Mouse (Mus musculus) heart, embryonic 13.5 days (tissue): ENCODE results near the gene Papola. TPM values are rescaled to one million over a fixed set of nuclear protein-coding genes. Genes with fewer than 3 reads are reported as not detected.

Source experiments
- ATAC-seq: fragments of 200-750 bp; cut with Nextera tagmentation; 2 replicates; pipeline ENCODE4 v1.8.0; 2017; ENCODE audit warnings: moderate TSS enrichment; ENCODE audit not compliant: insufficient number of reproducible peaks, low FRiP score, low TSS enrichment; ENCODE audit errors: extremely low read depth
- H3K27ac ChIP-seq: fragments of 300-500 bp; sonication (generic); replicated peaks from 2 replicates; pipeline ENCODE4 v1.5.1; 2015; ENCODE audit warnings: moderate library complexity, mild to moderate bottlenecking, inconsistent platforms
- H3K27me3 ChIP-seq: fragments of 300-500 bp; sonication (generic); replicated peaks from 2 replicates; pipeline ENCODE4 v1.6.1; 2015; ENCODE audit warnings: mild to moderate bottlenecking, inconsistent platforms
- H3K36me3 ChIP-seq: fragments of 300-500 bp; sonication (generic); 2 replicates; pipeline ENCODE4 v1.6.1; 2015; ENCODE audit warnings: mild to moderate bottlenecking, inconsistent platforms
- H3K4me1 ChIP-seq: fragments of 300-500 bp; sonication (generic); 2 replicates; pipeline ENCODE4 v1.6.1; 2015; ENCODE audit warnings: inconsistent platforms
- H3K4me2 ChIP-seq: fragments of 300-500 bp; sonication (generic); 2 replicates; pipeline ENCODE4 v1.6.1; 2015; ENCODE audit warnings: inconsistent platforms, mild to moderate bottlenecking, moderate library complexity
- H3K4me3 ChIP-seq: fragments of 300-500 bp; sonication (generic); 2 replicates; pipeline ENCODE4 v1.5.1; 2015; ENCODE audit warnings: moderate library complexity, mild to moderate bottlenecking, inconsistent platforms
- H3K9ac ChIP-seq: fragments of 300-500 bp; sonication (generic); 2 replicates; pipeline ENCODE4 v1.6.1; 2015; ENCODE audit warnings: inconsistent platforms, mild to moderate bottlenecking, moderate library complexity
- H3K9me3 ChIP-seq: fragments of 300-500 bp; sonication (generic); 2 replicates; pipeline ENCODE4 v1.6.1; 2016; ENCODE audit warnings: inconsistent platforms
- WGBS: fragments of 180-500 bp; shearing (Covaris S2); methylation state at CpG from one replicate; pipeline ENCODE4 v1.1.7; 2015; ENCODE audit warnings: mixed read lengths; 5-methylcytosine and 5-hydroxymethylcytosine counted together
- polyA plus RNA-seq: library from polyadenylated mRNA; unstranded; fragments of >200 nt; fragmentation: Nextera tagmentation; extraction: Ambion mirVana; gene quantifications from 2 replicates; pipeline ENCODE4 v1.2.1, GENCODE M21; 2015

Gene Papola
- polyA plus RNA-seq, 1 experiment from 2014 or later, result 134 TPM

- peaks cover 9% of the 10 kb centered on the region for H3K4me1 ChIP-seq
- 77% methylated on average over 11 of the region's 11 CpGs for WGBS
Measured at GRCm38 (mm10) chr12:105761171-105761570, 23.3 kb upstream of the Papola start.

GRCm38 (mm10) chr12:105761629-105762028 lies 22.9 kb upstream of the Papola start:
- Histone ChIP-seq H3K9me3 (0 out of 2 replicates have a peak, but pooled peaks cover 2% of the 10 kb centered on the region), H3K4me2 (no peak overlapping the region), H3K27me3 (no peaks in the 10 kb centered on the region), H3K4me3 (no peak overlapping the region), H3K9ac (no peak overlapping the region), H3K27ac (no peak overlapping the region), H3K4me1 (peaks cover 9% of the 10 kb centered on the region), H3K36me3 (no peaks in the 10 kb centered on the region)
- ATAC-seq, result no peak
- WGBS, result 67% methylated on average over 3 of the region's 3 CpGs

More at GRCm38 (mm10) chr12:105761171-105761570, 23.3 kb upstream of the Papola start:
- Histone ChIP-seq H3K9ac (no peak overlapping the region), H3K27me3 (no peaks in the 10 kb centered on the region), H3K9me3 (0 out of 2 replicates have a peak, but pooled peaks cover 2% of the 10 kb centered on the region), H3K4me3 (no peak overlapping the region), H3K4me2 (no peak overlapping the region), H3K27ac (no peak overlapping the region), H3K36me3 (no peaks in the 10 kb centered on the region)
- ATAC-seq, result no peak

- 47% methylated on average over 10 of the region's 10 CpGs for WGBS
- Histone ChIP-seq H3K9me3 (peaks cover 4% of the 10 kb centered on the region; the same call in 1 of the 2 replicates), H3K36me3 (no peaks in the 10 kb centered on the region), H3K27me3 (no peaks in the 10 kb centered on the region), H3K9ac (no peak overlapping the region), H3K4me2 (no peak overlapping the region), H3K27ac (no peak overlapping the region), H3K4me3 (no peak overlapping the region), H3K4me1 (no peaks in the 10 kb centered on the region)
- ATAC-seq, result no peak
Measured at GRCm38 (mm10) chr12:105769700-105770099, 14.8 kb upstream of the Papola start.

GRCm38 (mm10) chr12:105774871-105775270 lies 9.6 kb upstream of the Papola start:
- no peak overlapping the region for H3K4me3 ChIP-seq
- no peak for ATAC-seq
- WGBS, result 71% methylated on average over 7 of the region's 7 CpGs

GRCm38 (mm10) chr12:105777651-105778050 lies 6.8 kb upstream of the Papola start:
- no peaks in the 10 kb centered on the region for H3K4me1 ChIP-seq
- 79% methylated on average over 4 of the region's 4 CpGs for WGBS
- no peak overlapping the region for H3K9ac ChIP-seq
- H3K4me2 ChIP-seq, result no peak overlapping the region
- H3K27ac ChIP-seq, result no peak overlapping the region
- no peaks in the 10 kb centered on the region for H3K36me3 ChIP-seq
- no peak overlapping the region for H3K4me3 ChIP-seq
- peaks cover 2% of the 10 kb centered on the region; the same call in 1 of the 2 replicates for H3K9me3 ChIP-seq
- H3K27me3 ChIP-seq, result no peaks in the 10 kb centered on the region
- ATAC-seq, result no peak

More at GRCm38 (mm10) chr12:105774871-105775270, 9.6 kb upstream of the Papola start:
- no peak overlapping the region for H3K4me2 ChIP-seq
- no peaks in the 10 kb centered on the region for H3K36me3 ChIP-seq
- no peak overlapping the region for H3K27ac ChIP-seq
- no peak overlapping the region for H3K9ac ChIP-seq
- peaks cover 4% of the 10 kb centered on the region; the same call in 1 of the 2 replicates for H3K9me3 ChIP-seq
- no peaks in the 10 kb centered on the region for H3K27me3 ChIP-seq
- H3K4me1 ChIP-seq, result no peaks in the 10 kb centered on the region

- under 1% methylated on average over 42 of the region's 53 CpGs for WGBS
- Histone ChIP-seq H3K27ac (peak overlapping the region; percentile 98), H3K27me3 (no peaks in the 10 kb centered on the region), H3K4me3 (peak overlapping the region; percentile 92), H3K4me1 (peaks cover 26% of the 10 kb centered on the region), H3K9me3 (no peaks in the 10 kb centered on the region), H3K4me2 (peak overlapping the region; percentile 91), H3K36me3 (peaks cover 5% of the 10 kb centered on the region; the same call in 1 of the 2 replicates), H3K9ac (peak overlapping the region; percentile 97)
- ATAC-seq, result peak; percentile 64
Measured at GRCm38 (mm10) chr12:105785000-105785774, 693 bp downstream of the Papola start.

- H3K4me2 ChIP-seq, result peak overlapping the region; percentile 91
- H3K9ac ChIP-seq, result peak overlapping the region; percentile 97
- H3K27ac ChIP-seq, result no peak overlapping the region
- peak overlapping the region; percentile 92 for H3K4me3 ChIP-seq
- 72% methylated on average over 1 of the region's 1 CpGs for WGBS
- peaks cover 26% of the 10 kb centered on the region for H3K4me1 ChIP-seq
- ATAC-seq, result no peak
- peaks cover 7% of the 10 kb centered on the region; the same call in 1 of the 2 replicates for H3K36me3 ChIP-seq
- H3K27me3 ChIP-seq, result no peaks in the 10 kb centered on the region
- H3K9me3 ChIP-seq, result no peaks in the 10 kb centered on the region
Measured at GRCm38 (mm10) chr12:105786113-105786512, 1.6 kb downstream of the Papola start.

GRCm38 (mm10) chr12:105787626-105788025 lies 3.1 kb downstream of the Papola start:
- H3K27ac ChIP-seq, result no peak overlapping the region
- no peak overlapping the region for H3K4me3 ChIP-seq
- peaks cover 7% of the 10 kb centered on the region; the same call in 1 of the 2 replicates for H3K36me3 ChIP-seq
- H3K4me1 ChIP-seq, result peaks cover 26% of the 10 kb centered on the region
- no peak overlapping the region for H3K9ac ChIP-seq
- WGBS, result 82% methylated on average over 2 of the region's 2 CpGs
- no peaks in the 10 kb centered on the region for H3K27me3 ChIP-seq
- ATAC-seq, result no peak
- H3K9me3 ChIP-seq, result no peaks in the 10 kb centered on the region
- no peak overlapping the region for H3K4me2 ChIP-seq

- no peak for ATAC-seq
- no peaks in the 10 kb centered on the region for H3K27me3 ChIP-seq
- H3K36me3 ChIP-seq, result peaks cover 21% of the 10 kb centered on the region
- H3K9ac ChIP-seq, result no peak overlapping the region
- no peak overlapping the region for H3K4me2 ChIP-seq
- H3K9me3 ChIP-seq, result no peaks in the 10 kb centered on the region
- no peak overlapping the region for H3K4me3 ChIP-seq
- H3K4me1 ChIP-seq, result peaks cover 20% of the 10 kb centered on the region
- WGBS, result 89% methylated on average over 6 of the region's 6 CpGs
- no peak overlapping the region for H3K27ac ChIP-seq
Measured at GRCm38 (mm10) chr12:105789885-105790284, 5.4 kb downstream of the Papola start.

- Histone ChIP-seq H3K4me2 (no peak overlapping the region), H3K9me3 (no peaks in the 10 kb centered on the region), H3K4me1 (peaks cover 19% of the 10 kb centered on the region), H3K9ac (no peak overlapping the region), H3K4me3 (no peak overlapping the region), H3K27me3 (no peaks in the 10 kb centered on the region), H3K27ac (no peak overlapping the region), H3K36me3 (peaks cover 26% of the 10 kb centered on the region)
- ATAC-seq, result no peak
- 81% methylated on average over 2 of the region's 2 CpGs for WGBS
Measured at GRCm38 (mm10) chr12:105794896-105795295, 10.4 kb downstream of the Papola start.

GRCm38 (mm10) chr12:105798001-105798400 lies 13.5 kb downstream of the Papola start:
- no peak overlapping the region for H3K27ac ChIP-seq
- no peak overlapping the region for H3K4me3 ChIP-seq
- peaks cover 52% of the 10 kb centered on the region for H3K36me3 ChIP-seq
- H3K27me3 ChIP-seq, result no peaks in the 10 kb centered on the region
- peaks cover 19% of the 10 kb centered on the region for H3K4me1 ChIP-seq
- ATAC-seq, result no peak
- H3K9me3 ChIP-seq, result no peaks in the 10 kb centered on the region
- no peak overlapping the region for H3K4me2 ChIP-seq
- no peak overlapping the region for H3K9ac ChIP-seq

- Histone ChIP-seq H3K4me1 (peaks cover 7% of the 10 kb centered on the region; the same call in 1 of the 2 replicates), H3K9ac (no peak overlapping the region), H3K36me3 (peaks cover 93% of the 10 kb centered on the region), H3K27ac (no peak overlapping the region), H3K27me3 (no peaks in the 10 kb centered on the region), H3K4me3 (no peak overlapping the region), H3K9me3 (no peaks in the 10 kb centered on the region), H3K4me2 (no peak overlapping the region)
- WGBS, result 89% methylated on average over 3 of the region's 3 CpGs
- no peak for ATAC-seq
Measured at GRCm38 (mm10) chr12:105805790-105806189, 21.3 kb downstream of the Papola start.
